Mouse (Mus musculus) spleen, adult 2 months (tissue): ENCODE results near the gene Prkn.
"Not testable (repeated sequence)": the region's sequence is repeated elsewhere in the genome, so short reads cannot be mapped to it uniquely, and the experiment has no call there.

Source experiments
- CTCF ChIP-seq: fragments of 200-500 bp; IDR thresholded peaks from 2 replicates; pipeline ENCODE4 v1.5.1; 2011; ENCODE audit warnings: mild to moderate bottlenecking, inconsistent platforms; ENCODE audit not compliant: insufficient read depth, insufficient read length, insufficient replicate concordance; ENCODE audit errors: extremely low read depth
- POLR2A ChIP-seq: fragments of 200-500 bp; IDR thresholded peaks from 2 replicates; pipeline ENCODE4 v1.6.1; 2011; ENCODE audit warnings: low read depth, low read length, inconsistent platforms

- not testable (repeated sequence) for TF ChIP-seq CTCF, POLR2A
Observed at GRCm38 (mm10) chr17:11994754-11995153, 1154.6 kb downstream of the Prkn start.
